Mouse (Mus musculus): ENCODE data around the gene Plcxd2. TPM values are rescaled to one million over a fixed set of nuclear protein-coding genes. Genes with fewer than 3 reads are reported as not detected.

Gene Plcxd2
- 56.3 TPM for polyA plus RNA-seq (2014; fragmentation: Illumina TruSeq; extraction: RNeasy Lipid Tissue Mini Kit (QIAGEN cat#74804); ENCODE audit: low read depth, low replicate concordance)

DNA sequence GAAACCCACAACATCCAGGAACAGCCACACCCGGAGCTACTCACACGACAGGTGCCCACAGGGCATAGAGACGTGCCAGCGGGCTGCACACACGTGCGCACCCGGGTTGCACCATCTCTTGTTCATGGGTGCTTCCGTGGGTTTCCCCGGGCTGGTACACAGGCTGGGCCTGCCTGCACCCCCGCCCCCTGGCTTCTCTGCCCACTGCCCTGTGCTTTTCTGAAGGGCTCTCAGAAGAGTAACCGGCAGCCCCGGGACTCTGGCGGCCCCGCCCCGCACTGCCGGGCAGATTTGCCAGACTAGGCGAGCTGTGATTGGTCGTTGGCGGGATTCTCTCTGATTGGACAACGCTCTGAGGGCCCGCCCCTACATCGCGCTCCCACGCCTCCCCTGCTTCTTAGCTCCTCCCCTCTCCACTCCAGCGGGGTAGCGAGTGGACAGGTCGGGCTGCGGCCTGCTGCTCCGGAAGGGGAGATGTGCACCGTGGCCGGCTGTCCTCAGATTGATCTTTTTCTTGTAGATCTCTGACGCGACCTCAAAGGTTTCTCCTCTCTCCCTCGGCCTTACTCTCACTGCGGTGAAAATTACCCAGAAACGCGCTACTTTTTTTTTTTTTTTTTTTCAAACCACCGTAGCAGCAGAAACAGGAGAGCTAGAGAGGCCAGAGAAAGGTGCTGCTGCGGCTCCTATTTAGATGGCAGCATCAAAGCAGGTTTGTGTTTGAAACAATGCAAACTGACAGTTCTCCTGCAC is at the start of gene Plcxd2:
Plcxd2 (minus strand) TSS at position 66 of the 753 bp plus-strand sequence.

DNA sequence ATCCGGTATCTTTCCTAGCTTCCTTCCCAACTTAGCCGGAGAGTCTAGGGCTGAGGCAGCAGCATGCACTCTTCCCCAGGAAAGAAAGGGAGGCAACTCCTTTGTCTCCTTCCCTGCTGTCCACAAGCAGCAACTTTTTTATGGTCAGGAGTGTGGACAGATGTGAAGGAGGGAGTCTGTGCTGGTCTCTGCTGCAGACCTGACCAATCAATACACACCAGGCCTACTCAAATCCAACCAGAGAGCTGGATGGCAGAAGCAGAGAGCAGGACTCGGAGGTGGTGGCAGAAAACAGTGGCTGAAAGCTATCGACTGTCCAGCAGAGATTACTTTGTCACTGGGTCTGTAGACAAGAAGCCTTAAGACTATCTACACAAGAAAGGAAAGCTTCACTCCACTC is 56.6 kb downstream of the Plcxd2 start, which contains the start of gene Phldb2:
Phldb2 (minus strand) TSS at position 205 of the 400 bp plus-strand sequence.

Other genes starting within 250 kb of the Plcxd2 start
- 59.5 TPM for gene Phldb2, start 56.6 kb downstream of the Plcxd2 start, polyA plus RNA-seq (2014; fragmentation: Illumina TruSeq; extraction: RNeasy Lipid Tissue Mini Kit (QIAGEN cat#74804); ENCODE audit: low read depth, low replicate concordance)
- gene Cd96, start 110.0 kb upstream of the Plcxd2 start, polyA plus RNA-seq (2014; fragmentation: Illumina TruSeq; extraction: RNeasy Lipid Tissue Mini Kit (QIAGEN cat#74804); ENCODE audit: low read depth, low replicate concordance), result 0.34 TPM
- 55.7 TPM for gene Gm4737, start 144.9 kb upstream of the Plcxd2 start, polyA plus RNA-seq (2014; fragmentation: Illumina TruSeq; extraction: RNeasy Lipid Tissue Mini Kit (QIAGEN cat#74804); ENCODE audit: low read depth, low replicate concordance)